Mouse (Mus musculus): Measurements from ENCODE around the gene Atat1.

Gene Atat1

DNA sequence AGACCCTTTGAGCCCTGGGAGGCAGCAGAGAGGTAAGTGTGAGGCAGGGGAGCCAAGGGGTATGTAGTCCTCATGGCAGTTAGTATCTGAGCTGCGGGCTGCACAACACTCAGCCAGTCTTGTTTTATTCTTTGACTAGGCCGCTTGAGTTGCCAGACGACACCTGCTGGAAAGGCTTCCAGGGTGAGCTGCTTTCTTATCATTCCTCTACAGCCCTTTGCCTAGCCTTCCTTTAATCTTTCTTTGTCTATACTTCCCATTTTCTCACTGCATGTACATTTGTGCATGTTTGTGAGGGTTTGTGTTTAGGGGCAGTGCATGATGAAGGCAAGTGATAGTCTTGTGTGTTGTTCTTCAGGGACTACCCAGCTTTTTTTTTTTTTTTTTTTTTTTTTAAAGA is 58.9 kb downstream of the Atat1 start:
- intact Hi-C loops (cut with DNase I), result no loop called here

DNA sequence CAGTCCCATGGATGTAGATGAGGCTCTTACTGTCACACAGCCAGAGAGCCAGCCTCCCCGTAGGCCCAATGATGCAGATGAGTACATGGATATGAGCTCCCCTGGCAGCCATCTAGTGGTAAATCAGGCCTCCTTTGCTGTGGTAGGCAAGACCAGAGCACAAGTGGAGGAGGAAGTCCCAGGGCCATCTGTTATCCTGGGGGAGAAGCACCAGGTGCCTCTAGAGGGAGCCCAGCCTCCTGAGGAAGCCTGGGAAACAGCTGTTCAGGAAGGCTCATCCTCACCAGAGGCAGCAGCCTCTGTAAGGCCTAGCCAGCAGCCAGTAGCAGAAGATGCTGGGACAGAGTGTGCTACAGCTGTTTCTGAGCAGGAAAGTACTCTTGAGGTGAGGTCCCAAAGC is 61.8 kb downstream of the Atat1 start:
- intact Hi-C loops (cut with DNase I), result no loop called here

Small RNA genes lying within 50 kb of the gene (microRNA-seq; reads per million reads assigned to microRNA genes)
- 0.11 to 0.25 reads per million in 2 experiments for gene Gm28033
- 0 reads per million in 2 experiments for gene Mir1894
